Mouse (Mus musculus): ENCODE data around the gene Kcnip1. TPM values are rescaled to one million over a fixed set of nuclear protein-coding genes. Genes with fewer than 3 reads are reported as not detected.

The Kcnip1 gene
- total RNA-seq, 2 experiments from 2014 or later: not detected

DNA sequence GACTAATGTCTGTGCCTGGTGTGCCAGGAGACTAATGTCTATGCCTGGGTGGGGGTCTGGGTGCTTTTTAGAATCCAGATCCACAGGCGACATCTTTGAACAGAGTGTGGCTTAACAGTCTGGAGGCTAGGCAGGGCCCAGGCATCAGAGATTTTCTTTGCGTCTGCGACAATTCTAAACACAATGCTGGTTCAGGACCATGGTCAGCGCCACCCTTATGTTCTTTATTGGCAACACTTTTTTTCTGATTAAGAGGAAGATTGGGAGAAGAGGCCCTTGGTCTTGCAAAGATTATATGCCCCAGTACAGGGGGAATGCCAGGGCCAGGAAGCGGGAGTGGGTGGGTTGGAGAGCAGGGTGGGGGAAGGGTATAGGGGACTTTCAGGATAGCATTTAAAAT lies 205.6 kb downstream of the Kcnip1 start:
- intact Hi-C loops (cut with DNase I): no loop called here
- peak; percentile 30 to 40 for DNase-seq

GRCm38 (mm10) chr11:33786572-33786971 lies 206.4 kb downstream of the Kcnip1 start:
- no peak for DNase-seq
- intact Hi-C loops (cut with DNase I): no loop called here

DNA sequence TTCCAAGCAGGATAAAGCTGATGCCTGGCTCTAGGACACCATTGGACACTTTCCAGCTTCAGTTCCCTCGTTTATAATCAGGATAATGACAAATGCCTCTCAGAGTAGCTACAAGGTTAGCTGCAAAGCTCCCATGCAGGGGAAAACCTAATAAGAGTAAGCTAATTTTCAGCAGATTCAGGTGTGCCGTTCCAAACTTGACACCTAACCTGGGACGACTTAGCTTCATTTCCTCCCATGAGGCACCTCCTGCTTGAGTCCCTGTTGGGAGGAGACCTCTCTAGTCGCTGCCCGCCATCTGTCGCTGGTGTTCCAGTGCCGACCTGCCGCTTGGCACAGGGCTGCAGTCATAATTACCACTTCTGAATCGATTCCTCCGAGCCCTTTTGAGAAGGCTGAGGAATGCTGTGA lies 211.4 kb downstream of the Kcnip1 start:
- no peak for DNase-seq
- intact Hi-C loops (cut with DNase I): no loop called here

DNA sequence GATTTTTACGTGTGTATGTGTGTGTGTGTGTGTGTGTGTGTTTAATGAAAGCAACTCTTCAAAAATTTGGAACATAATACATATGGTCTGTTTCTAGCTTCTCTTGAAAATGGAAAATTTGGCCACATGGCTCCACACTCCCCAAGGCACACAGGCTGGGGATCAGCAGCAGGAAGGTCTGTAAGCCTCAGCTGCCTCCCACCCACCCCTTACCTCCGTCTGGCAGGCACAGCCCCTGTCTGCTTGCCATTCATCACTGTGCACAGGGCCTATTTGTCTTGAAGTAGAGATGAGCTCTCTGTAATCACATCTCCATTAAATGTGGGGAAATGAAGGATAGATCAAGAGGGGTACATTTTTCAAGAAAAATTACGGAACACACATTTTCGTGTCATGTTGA lies 212.7 kb downstream of the Kcnip1 start:
- DNase-seq: no peak
- intact Hi-C loops (cut with DNase I): no loop called here

- intact Hi-C loops (cut with DNase I): no loop called here
- DNase-seq: no peak
Measured at GRCm38 (mm10) chr11:33772615-33773141, 220.3 kb downstream of the Kcnip1 start.

DNA sequence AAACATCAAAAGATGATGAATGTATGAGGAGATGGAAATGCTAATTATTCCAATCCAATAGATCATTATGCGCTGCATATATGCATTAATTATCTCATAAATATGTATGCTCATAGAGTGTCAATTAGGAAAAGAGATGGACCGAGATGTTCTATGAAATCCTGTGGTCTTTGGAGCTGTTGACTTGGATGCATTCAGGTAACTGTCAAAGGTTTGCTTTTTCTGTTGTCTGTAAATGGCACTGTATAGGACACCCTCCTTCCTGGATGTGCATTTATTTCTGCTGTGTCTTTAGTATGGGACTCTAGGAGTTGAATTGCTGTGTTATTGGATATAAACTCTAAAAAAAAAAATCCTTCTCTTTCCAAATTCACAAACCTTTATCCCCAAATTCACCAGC lies 220.9 kb downstream of the Kcnip1 start:
- DNase-seq: no peak
- intact Hi-C loops (cut with DNase I): no loop called here

DNA sequence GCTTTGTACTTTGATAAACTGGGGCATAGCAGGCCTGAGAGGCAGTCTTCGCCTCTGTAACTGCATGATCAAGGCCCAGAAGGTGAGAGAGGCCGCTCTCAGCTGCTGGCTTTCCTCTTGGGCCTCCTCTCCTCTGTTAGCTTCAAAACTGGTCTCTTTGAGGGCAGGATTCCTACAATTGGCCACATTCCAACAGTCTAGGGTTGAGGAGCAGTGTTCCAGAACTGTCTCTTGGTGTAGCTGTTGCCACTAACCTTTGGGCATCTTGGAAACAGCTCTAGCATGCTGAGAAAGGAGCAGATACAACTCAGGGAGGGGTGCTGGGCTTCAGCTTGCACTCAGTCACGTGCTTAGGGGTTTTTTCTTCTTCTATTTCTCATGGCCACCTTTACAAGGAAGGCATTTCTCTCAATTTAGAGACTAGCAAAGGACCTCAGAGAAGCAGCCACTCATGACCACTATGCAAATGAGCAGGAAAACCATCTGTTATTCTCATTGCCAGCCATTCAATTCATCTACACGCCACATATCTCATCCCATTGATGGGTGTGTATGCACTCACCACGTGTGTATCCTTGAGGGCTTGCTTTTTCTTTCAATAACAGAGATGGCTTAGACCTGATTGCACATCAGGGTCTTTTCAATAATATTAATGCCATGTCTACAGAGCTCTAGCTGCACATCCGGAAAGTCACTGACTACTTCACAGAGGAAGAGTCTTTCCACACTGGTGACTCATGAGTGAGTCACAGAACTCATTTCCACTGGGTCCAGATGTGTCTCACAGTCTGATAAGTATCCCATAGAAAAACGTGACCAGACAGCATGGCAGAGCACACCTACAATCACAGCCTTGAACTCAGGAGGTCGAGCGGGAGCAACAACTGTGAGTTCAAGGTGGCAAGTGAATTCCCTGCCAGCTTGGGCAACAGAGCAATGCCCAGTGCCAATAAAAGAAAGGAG lies 225.7 kb downstream of the Kcnip1 start:
- intact Hi-C loops (cut with DNase I): no loop called here
- no peak for DNase-seq

DNA sequence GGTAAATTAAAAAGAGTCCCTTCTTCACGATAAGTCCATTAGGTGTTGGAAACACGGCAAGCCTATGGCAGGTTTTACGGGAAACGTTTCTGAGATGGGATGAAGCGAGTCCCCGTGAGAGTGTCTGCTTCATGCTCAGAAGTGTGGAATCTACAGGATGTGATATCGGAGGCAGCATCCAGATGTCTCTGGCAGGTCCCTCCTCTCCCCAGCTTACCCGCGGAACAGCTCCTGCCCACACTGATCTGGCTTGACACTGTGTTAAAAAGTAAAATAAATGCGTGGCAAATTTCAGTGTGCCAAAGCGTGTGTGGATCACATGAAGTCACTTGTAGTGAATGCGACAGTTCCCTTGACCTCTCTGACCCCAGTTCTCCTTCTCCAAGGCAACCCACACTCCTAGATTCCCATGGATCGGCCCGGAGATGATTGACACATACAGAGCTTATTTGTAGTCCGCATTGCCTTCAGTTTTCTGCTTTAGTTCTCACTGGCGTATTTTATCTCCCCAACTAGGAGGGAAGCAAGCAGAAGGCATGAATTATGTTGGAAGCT lies 231.7 kb downstream of the Kcnip1 start:
- DNase-seq: no peak
- intact Hi-C loops (cut with DNase I): no loop called here

DNA sequence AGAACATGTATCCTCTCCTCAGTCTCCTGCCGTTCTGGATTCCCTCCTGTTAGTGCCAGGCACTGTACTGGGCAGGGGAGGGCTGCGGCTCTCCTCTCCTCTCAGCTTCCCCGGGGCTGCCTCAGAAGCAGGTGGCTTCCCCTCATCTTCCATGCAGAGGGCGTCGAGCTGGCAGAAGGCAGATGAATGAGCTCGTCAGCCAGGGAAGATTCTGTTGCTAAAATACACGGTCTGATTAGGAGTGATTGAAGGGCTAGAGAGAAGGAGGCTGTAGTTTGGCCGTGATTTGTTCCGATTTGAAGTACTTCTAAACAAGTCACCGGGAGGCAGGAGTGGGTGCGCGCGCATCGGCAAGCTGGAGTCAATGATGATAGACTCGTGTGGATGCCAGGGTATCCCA lies 236.3 kb downstream of the Kcnip1 start:
- intact Hi-C loops (cut with DNase I): no loop called here
- DNase-seq: no peak

DNA sequence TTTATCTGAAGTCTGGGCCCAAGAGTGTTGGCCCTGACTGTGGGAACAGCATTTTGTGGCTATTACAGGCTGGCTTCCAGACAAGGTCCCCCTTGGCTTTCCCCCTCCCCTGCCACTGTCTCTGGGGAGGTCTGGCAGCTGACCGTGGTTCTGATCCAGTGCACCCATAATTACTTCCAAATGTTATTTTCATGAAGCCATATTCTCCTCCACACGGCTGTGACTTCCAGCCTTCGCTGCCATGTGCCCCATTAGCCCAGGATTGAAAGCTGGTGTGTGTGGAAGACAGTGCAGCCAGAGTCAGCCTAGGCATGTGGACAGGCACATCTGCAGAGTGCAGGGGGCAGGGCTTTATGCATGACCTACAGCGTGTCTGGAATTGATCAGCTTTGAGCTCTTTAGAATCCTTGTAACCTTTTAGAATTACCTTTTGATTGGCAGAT lies 240.5 kb downstream of the Kcnip1 start:
- intact Hi-C loops (cut with DNase I): no loop called here

GRCm38 (mm10) chr11:33751503-33751902 lies 241.4 kb downstream of the Kcnip1 start:
- DNase-seq: no peak
- intact Hi-C loops (cut with DNase I): no loop called here

More for the DNA sequence above, 240.5 kb downstream of the Kcnip1 start:
- DNase-seq: peak in 1 of 2 experiments; percentile 22

DNA sequence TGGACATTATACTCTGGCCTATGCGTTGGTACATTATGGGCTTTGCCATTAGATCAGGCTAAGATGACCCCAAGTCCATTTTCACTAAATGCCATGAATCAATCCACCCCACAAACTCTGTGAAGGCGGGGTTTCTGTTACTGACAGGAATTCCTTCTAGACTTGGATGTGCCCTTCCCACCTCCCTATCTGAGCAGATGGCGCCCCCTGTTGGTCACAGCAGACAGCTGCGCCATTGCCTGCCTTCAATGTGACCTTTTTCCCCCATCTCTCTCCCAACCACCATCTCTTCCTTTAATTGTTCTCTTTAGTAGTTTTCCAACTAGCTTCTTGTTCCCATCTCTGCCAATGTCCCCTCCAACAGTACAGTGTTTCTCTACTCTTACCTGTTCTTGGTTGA lies 243.0 kb downstream of the Kcnip1 start:
- intact Hi-C loops (cut with DNase I): no loop called here
- no peak for DNase-seq

GRCm38 (mm10) chr11:33749408-33749807 lies 243.5 kb downstream of the Kcnip1 start:
- intact Hi-C loops (cut with DNase I): no loop called here

GRCm38 (mm10) chr11:33748754-33749153 lies 244.2 kb downstream of the Kcnip1 start:
- no peak for DNase-seq
- intact Hi-C loops (cut with DNase I): no loop called here

More at GRCm38 (mm10) chr11:33749408-33749807, 243.5 kb downstream of the Kcnip1 start:
- DNase-seq: no peak

DNA sequence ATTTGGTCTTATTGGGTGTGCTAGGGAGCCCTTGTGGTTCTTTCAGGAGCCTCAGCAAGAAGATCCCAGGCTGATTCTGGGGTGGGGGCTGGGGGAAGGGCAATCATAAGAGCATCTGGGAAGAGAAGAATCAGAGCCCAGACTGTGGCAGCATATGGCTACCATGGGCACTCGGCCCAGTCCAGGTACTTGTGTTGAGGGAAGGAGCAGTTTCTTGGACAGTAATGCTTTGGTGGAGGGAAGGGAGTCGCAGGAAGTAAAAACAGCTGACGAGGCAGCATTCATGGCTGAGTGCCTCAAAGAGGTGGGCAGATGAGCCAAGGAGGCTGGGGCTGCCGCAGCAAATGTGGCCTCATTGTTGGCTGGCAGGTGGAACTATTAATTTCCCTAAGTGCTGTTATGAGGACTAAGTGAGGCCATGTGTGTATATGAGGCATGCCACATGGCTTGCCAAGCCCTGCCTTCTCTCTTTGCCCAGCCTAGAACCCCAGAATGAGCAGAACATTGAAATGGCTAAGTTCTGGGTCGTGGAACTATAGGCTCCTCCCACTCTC lies 245.5 kb downstream of the Kcnip1 start:
- intact Hi-C loops (cut with DNase I): no loop called here
- no peak for DNase-seq

DNA sequence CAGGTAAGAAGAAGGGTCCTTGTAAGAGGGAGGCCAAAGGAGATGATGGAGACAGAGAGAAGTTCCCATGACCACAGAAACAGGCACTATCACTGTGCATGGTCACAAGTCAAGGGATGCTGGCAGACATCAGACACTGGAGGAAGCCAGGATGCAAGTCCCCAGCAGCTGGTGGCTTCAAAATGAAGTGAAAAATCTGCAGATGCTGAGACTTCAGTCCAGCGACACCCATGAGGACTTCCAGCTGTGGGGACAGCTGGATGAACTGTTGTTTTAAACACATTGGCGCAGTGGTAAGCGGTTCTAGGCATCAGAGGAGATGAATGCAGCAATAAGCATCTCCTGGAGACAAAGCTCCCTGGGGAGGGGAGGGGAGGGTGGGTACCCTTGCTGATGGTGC lies 246.6 kb downstream of the Kcnip1 start:
- intact Hi-C loops (cut with DNase I): no loop called here
- peak; percentile 50 to 65 for DNase-seq

DNA sequence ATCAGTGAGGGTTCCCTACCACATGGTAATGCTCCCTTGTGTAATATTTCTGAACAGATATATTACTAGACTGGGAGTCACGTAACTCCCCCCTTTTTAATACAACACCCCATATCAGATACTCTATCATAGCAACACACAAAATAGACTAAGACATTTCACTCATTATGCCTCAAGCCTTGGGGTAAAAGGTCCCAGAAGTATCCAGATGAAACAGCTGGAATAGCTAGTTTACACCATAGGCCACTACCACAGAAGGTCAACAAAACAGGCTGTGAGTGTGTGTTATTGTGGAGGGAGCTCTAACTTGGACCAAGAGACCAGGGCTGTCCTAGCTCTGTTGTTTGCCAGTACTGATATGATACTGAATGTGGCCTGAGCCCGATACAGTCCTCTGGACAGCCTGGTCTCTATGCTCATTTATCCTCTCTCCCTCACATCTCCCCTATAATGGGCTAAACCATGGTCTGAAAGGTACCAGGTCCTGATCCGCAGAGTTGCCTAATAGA lies 247.1 kb downstream of the Kcnip1 start:
- no peak for DNase-seq
- intact Hi-C loops (cut with DNase I): no loop called here

GRCm38 (mm10) chr11:33744429-33744828 lies 248.5 kb downstream of the Kcnip1 start:
- no peak for DNase-seq
- intact Hi-C loops (cut with DNase I): no loop called here

DNA sequence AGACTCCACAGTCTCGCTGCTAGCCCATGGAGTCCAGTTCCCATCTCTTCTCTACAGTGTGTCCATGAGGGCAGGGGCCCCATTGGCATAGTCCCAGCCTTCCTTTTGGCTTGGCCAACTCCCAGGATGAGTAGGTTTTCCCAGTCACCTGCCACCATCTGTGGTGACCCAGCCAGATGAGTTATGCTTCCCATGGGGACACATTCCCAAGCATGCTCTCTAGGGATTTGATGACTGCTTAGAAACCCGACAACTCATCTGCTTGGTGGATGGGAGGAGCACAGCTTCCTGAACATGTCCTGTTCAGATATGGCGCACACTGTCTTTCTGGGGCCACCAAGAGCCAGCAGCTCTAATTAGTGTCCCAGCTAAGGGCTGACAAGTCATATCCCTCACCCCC lies 252.8 kb downstream of the Kcnip1 start:
- DNase-seq: no peak
- intact Hi-C loops (cut with DNase I): no loop called here

DNA sequence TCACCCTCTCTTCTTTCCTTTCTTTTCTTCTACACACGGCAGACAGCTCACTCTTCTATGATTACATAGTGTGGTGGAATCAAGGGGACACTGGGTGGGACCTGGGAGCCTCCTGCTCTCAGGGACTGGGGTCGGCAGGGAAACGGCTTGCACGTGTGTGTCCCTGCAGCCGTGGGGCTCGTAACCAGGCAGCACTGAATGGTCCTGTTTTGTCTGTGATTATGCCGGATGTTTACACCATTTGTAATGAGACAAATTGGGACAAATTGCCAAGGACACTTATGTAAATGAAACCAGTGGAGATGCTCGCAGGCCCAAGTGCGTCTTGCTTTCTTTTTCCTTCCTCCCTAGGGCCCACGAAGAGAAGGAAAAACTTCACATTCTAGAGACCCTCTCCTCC lies 256.5 kb downstream of the Kcnip1 start:
- DNase-seq: no peak
- intact Hi-C loops (cut with DNase I): no loop called here

DNA sequence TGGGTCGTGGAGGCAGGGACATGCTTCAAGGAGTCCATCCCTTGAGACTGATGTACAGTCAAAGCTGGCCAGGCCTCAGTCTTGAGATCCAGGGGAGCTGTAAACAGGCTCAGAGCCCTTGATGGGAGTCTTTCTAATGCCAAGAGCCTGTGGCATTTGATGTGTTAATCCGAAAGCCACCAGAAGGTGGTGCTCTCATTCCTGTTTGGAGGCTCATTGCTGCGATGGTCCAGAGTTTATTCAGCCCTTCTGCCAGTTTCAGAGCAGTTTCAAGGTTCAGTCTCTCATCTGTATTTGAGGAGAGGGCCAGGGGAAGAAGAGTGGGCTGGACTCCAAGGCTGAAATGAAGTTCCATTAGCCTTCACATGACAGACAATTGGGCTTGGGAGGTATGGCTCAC lies 259.7 kb downstream of the Kcnip1 start:
- DNase-seq: peak; percentile 65 to 83
- intact Hi-C loops (cut with DNase I): loop anchor here (1.0 kb wide), 1 partner anchor 184 kb away; no protein-coding TSS in a partner anchor

Data from heart, postnatal 14 days (tissue).